Mouse (Mus musculus) Patski (cell line): ENCODE results near the gene Dph3. TPM values are rescaled to one million over a fixed set of nuclear protein-coding genes. Genes with fewer than 3 reads are reported as not detected.
"Not testable (repeated sequence)": the region's sequence is repeated elsewhere in the genome, so short reads cannot be mapped to it uniquely, and the experiment has no call there.

Experiments
- ATAC-seq: fragments of 100-300 bp; one replicate; pipeline ENCODE4 v1.8.0; 2021
- CTCF ChIA-PET: fragments of 350-600 bp; sonication (Branson Sonifier 250); formaldehyde crosslinking; loops from one replicate; lab custom pipeline; 2022; ENCODE audit warnings: inconsistent platforms; lab: Charles Lee
- POLR2A ChIA-PET: fragments of 350-600 bp; sonication (Branson Sonifier 250); formaldehyde crosslinking; loops from one replicate; lab custom pipeline; 2022; ENCODE audit warnings: antibody characterized with exemption, inconsistent platforms; lab: Charles Lee
- DNase-seq: peaks from one replicate; pipeline ENCODE4 v3.0.0-alpha.2; 2011; ENCODE audit warnings: low read depth, low spot score
- H3K27me3 ChIP-seq: fragments of 371-371 bp; one replicate; pipeline ENCODE4 v1.5.1; 2021
- CTCF ChIP-seq: fragments of 100-300 bp; IDR thresholded peaks from one replicate; pipeline ENCODE4 v1.5.1; 2021
- in situ Hi-C: fragments of 300-500 bp; cut with MboI; formaldehyde crosslinking; loops from 3 replicates; pipeline ENCODE4 v1.11.1; 2018; ENCODE audit warnings: low pct_unique_long_range_greater_than_20kb, mixed read lengths
- polyA plus RNA-seq: library from polyadenylated mRNA; unstranded; gene quantifications from one replicate; pipeline ENCODE4 v1.2.3, GENCODE M21; 2021

Dph3 gene
- polyA plus RNA-seq, 1 experiment from 2014 or later = 50.1 TPM

- ATAC-seq (no peak), DNase-seq (no peak)
- ChIA-PET POLR2A (no interaction called here), CTCF (no interaction called here)
- in situ Hi-C loops = loop anchor here (25.0 kb wide), 1 partner anchor 382 kb away; no protein-coding TSS in a partner anchor
- no peak for TF ChIP-seq CTCF
- no peaks in the 10 kb centered on the region for H3K27me3 ChIP-seq
Measured at GRCm38 (mm10) chr14:32105663-32106062, 20.1 kb upstream of the Dph3 start.

GRCm38 (mm10) chr14:32103556-32103955 lies 18.0 kb upstream of the Dph3 start:
- ATAC-seq (no peak), DNase-seq (no peak)
- in situ Hi-C loops = loop anchor here (25.0 kb wide), 1 partner anchor 384 kb away; no protein-coding TSS in a partner anchor
- TF ChIP-seq CTCF = no peak
- POLR2A ChIA-PET = no interaction called here
- H3K27me3 ChIP-seq = no peaks in the 10 kb centered on the region
- CTCF ChIA-PET = no interaction called here

DNA sequence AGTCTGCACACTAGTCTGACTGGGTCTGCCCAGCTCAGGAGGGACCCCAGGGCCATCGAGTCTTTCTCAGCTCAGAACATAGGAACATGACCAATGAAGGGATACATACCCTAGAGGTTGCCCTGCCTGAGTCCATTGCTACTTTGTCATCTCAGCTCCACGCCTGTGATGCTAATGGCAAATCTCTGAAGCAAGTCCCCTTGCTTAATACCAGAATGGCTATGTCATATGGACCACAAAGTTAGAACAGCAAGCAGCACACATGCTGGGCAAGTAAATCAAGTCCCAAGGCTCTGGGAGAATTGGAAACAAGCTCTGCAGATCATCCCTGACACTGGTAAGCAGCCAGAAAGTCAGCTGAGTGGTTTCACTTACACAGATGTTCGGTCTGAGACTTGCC lies 13.4 kb upstream of the Dph3 start:
- TF ChIP-seq CTCF = no peak
- CTCF ChIA-PET = no interaction called here
- POLR2A ChIA-PET = no interaction called here
- ATAC-seq = no peak
- no peaks in the 10 kb centered on the region for H3K27me3 ChIP-seq
- in situ Hi-C loops = no loop called here
- no peak for DNase-seq

- H3K27me3 ChIP-seq = no peaks in the 10 kb centered on the region
- no peak for ATAC-seq
- in situ Hi-C loops = no loop called here
- ChIA-PET POLR2A (no interaction called here), CTCF (interaction anchor here (1.1 kb wide), 1 partner anchor 9 kb away, joined by 3 read pairs; no protein-coding TSS in a partner anchor)
- TF ChIP-seq CTCF = no peak
- DNase-seq = no peak
Measured at GRCm38 (mm10) chr14:32097691-32098090, 12.2 kb upstream of the Dph3 start.

DNA sequence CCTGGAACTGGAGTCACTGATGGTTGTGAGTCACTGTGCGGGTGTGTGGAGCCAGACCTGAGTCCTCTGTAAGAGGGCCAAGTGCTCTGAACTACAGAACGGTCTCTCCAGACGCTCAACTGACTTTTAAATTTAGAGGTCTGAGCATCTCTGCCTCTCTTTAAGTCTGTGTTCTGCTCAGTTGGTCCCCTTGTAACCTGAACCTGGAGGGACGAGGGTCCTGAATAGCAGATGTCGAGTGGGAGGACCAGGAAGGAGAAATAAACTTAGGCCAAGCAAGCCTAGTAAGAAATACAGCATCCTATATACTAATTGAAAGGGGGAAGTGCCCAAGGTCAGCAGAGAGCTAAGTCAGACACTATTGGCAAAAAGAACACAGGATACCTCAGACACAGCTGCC lies 11.2 kb upstream of the Dph3 start:
- no peak for ATAC-seq
- H3K27me3 ChIP-seq = no peaks in the 10 kb centered on the region
- in situ Hi-C loops = no loop called here
- POLR2A ChIA-PET = no interaction called here
- no peak for TF ChIP-seq CTCF
- CTCF ChIA-PET = interaction anchor here (1.1 kb wide), 1 partner anchor 10 kb away, joined by 3 read pairs; no protein-coding TSS in a partner anchor
- DNase-seq = no peak

GRCm38 (mm10) chr14:32095646-32096045 lies 10.1 kb upstream of the Dph3 start:
- POLR2A ChIA-PET = no interaction called here
- in situ Hi-C loops = no loop called here
- ATAC-seq (no peak), DNase-seq (no peak)
- no peaks in the 10 kb centered on the region for H3K27me3 ChIP-seq
- TF ChIP-seq CTCF = no peak
- CTCF ChIA-PET = no interaction called here

DNA sequence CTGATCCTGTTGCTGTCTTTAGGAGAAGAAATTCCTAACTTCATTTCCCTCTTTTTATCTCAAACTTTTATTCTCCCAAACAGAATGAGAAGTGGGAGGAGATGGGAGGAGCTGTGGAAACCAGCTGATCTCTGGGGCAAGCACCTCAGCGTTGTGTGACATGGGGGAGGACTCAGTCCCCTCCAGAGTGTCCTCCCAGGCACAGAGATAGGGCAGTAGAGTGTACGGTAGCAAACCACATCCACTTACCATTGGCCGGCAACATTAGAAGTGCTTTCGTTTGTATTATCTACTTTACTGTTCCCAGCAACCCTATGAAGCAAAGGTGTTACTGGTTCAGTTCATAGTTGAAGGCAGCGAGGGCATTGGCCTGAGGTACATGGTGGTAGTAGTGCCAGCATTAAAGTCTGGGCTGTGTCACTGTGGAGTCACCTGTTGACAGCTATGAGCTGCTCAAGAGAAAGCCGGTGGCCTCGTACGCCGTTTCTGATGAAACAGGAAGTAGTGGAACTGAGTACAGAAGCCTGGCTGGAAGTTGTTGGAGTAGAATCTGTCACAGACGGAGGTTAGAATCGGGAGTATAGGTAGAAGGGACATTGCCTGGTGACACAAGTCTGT lies 8.1 kb upstream of the Dph3 start:
- in situ Hi-C loops = no loop called here
- DNase-seq (no peak), ATAC-seq (no peak)
- H3K27me3 ChIP-seq = no peaks in the 10 kb centered on the region
- ChIA-PET CTCF (interaction anchor here (0.8 kb wide), 1 partner anchor 11 kb away, joined by 3 read pairs; no protein-coding TSS in a partner anchor), POLR2A (interaction anchor here (1.0 kb wide), 1 partner anchor 71 kb away, joined by 4 read pairs; no protein-coding TSS in a partner anchor)
- TF ChIP-seq CTCF = no peak

- TF ChIP-seq CTCF = no peak
- no peaks in the 10 kb centered on the region for H3K27me3 ChIP-seq
- ChIA-PET POLR2A (no interaction called here), CTCF (no interaction called here)
- no peak for DNase-seq
- no peak for ATAC-seq
- in situ Hi-C loops = no loop called here
Measured at GRCm38 (mm10) chr14:32093018-32093417, 7.5 kb upstream of the Dph3 start.

DNA sequence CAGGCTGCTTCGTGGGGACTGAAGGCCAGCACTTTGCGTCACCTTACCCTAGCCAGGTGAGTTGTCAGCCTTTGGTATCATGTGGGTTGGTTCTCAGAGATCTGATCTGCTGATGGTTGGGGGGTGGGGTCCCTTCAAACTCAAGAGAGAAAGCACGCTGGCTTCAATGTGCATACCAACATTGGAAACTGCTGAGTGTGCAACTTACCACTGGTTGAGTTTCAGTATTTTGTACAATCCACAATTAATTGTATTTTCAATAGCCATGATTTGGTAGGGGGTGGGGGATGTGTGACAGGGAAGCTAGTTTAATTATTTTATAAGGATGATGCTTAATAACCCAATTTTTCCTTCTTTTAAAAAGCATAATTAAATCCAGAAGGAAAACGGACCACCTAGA lies 6.2 kb upstream of the Dph3 start:
- H3K27me3 ChIP-seq = no peaks in the 10 kb centered on the region
- POLR2A ChIA-PET = no interaction called here
- no peak for ATAC-seq
- no peak for TF ChIP-seq CTCF
- CTCF ChIA-PET = no interaction called here
- in situ Hi-C loops = no loop called here
- no peak for DNase-seq

GRCm38 (mm10) chr14:32091124-32091523 lies 5.6 kb upstream of the Dph3 start:
- in situ Hi-C loops = no loop called here
- DNase-seq (no peak), ATAC-seq (no peak)
- no peaks in the 10 kb centered on the region for H3K27me3 ChIP-seq
- ChIA-PET POLR2A (no interaction called here), CTCF (no interaction called here)
- TF ChIP-seq CTCF = no peak

DNA sequence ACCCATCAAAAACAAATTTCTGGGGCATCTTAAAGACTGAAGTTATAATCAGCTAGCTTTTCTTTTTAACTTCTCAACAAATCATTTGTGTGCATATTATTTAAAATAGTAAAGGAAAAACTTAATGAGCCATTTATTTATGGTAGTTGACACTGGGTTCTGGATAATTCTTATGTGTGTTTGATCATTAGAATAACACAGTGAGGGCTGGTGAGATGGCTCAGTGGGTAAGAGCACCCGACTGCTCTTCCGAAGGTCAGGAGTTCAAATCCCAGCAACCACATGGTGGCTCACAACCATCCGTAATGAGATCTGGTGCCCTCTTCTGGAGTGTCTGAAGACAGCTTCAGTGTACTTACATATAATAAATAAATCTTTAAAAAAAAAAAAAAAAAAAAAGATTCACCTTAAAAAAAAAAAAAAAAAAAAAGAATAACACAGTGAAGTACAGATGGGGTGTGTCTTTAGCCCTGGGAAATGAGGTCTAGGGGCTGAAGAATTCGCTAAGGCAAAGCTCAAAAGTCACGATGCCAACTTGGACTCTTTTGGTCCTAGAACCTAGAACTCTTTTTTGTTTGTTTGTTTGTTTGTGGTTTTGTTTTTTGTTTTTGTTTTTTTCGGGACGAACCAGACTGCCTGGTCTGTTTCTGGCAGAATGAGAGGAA lies 2.2 kb upstream of the Dph3 start:
- CTCF ChIA-PET, POLR2A ChIA-PET, H3K27me3 ChIP-seq, ATAC-seq, DNase-seq, in situ Hi-C loops: not testable (repeated sequence)
